Mouse (Mus musculus) liver, embryonic 14.5 days (tissue): ENCODE measurements around the gene Neu3. TPM values are rescaled to one million over a fixed set of nuclear protein-coding genes. Genes with fewer than 3 reads are reported as not detected.
A peak's percentile ranks its signal among the peaks of the same experiment; 100 is the strongest.

Experiments used
- ATAC-seq: fragments of 200-750 bp; cut with Nextera tagmentation; 2 replicates; pipeline ENCODE4 v1.8.0; 2017; ENCODE audit warnings: moderate number of reproducible peaks, mild to moderate bottlenecking, moderate library complexity; ENCODE audit not compliant: insufficient read depth
- DNase-seq, 3 experiments: peaks; one replicate each; pipeline ENCODE4 v3.0.0-alpha.2; 2012 to 2013; ENCODE audit warnings: low read depth in 3 of 3, low spot score in 3 of 3
- H3K27ac ChIP-seq: fragments of 300-500 bp; sonication (generic); 2 replicates; pipeline ENCODE4 v1.5.1; 2014; ENCODE audit warnings: moderate library complexity, mild to moderate bottlenecking, control low read depth, inconsistent platforms
- H3K27me3 ChIP-seq: fragments of 300-500 bp; sonication (generic); 2 replicates; pipeline ENCODE4 v1.6.1; 2014; ENCODE audit warnings: mild to moderate bottlenecking, low read length, moderate library complexity; ENCODE audit not compliant: control insufficient read depth, insufficient read depth
- H3K36me3 ChIP-seq: fragments of 300-500 bp; sonication (generic); replicated peaks from 2 replicates; pipeline ENCODE4 v1.6.1; 2014; ENCODE audit warnings: low read depth; ENCODE audit not compliant: control insufficient read depth, insufficient read depth
- H3K4me1 ChIP-seq, 2 experiments: fragments of 200-500 bp in 1 of 2; fragments of 300-500 bp in 1 of 2; sonication (generic) in 1 of 2; replicated peaks; 2 replicates each; pipeline ENCODE4 v1.6.1; 2012 to 2014; ENCODE audit warnings: antibody characterized with exemption in 1 of 2, inconsistent platforms in 1 of 2, low read length in 1 of 2; ENCODE audit not compliant: control insufficient read depth in 2 of 2, insufficient read depth in 2 of 2
- H3K4me2 ChIP-seq: fragments of 300-500 bp; sonication (generic); 2 replicates; pipeline ENCODE4 v1.6.1; 2014; ENCODE audit warnings: low read depth, mild to moderate bottlenecking, control low read depth, moderate library complexity
- H3K4me3 ChIP-seq, 2 experiments: fragments of 200-500 bp in 1 of 2; fragments of 300-500 bp in 1 of 2; sonication (generic) in 1 of 2; 2 replicates each; pipeline ENCODE4 v1.5.1; 2012 to 2014; ENCODE audit warnings: low read depth in 2 of 2, low read length in 2 of 2, mild to moderate bottlenecking in 2 of 2, control low read depth in 1 of 2, inconsistent platforms in 1 of 2, moderate library complexity in 1 of 2; ENCODE audit not compliant: insufficient read depth in 1 of 2
- H3K9ac ChIP-seq: fragments of 300-500 bp; sonication (generic); replicated peaks from 2 replicates; pipeline ENCODE4 v1.6.1; 2014; ENCODE audit warnings: mild to moderate bottlenecking, control low read depth, moderate library complexity
- H3K9me3 ChIP-seq: fragments of 300-500 bp; sonication (generic); 2 replicates; pipeline ENCODE4 v1.6.1; 2016; ENCODE audit warnings: low read length, mixed read lengths; ENCODE audit not compliant: control insufficient read depth
- CTCF ChIP-seq: IDR thresholded peaks from 2 replicates; pipeline ENCODE4 v1.5.1; 2016; ENCODE audit warnings: antibody characterized with exemption, low read depth, control low read depth
- EP300 ChIP-seq: IDR thresholded peaks from 2 replicates; pipeline ENCODE4 v1.6.1; 2016; ENCODE audit warnings: antibody characterized with exemption, low read depth
- WGBS: fragments of 180-500 bp; shearing (Covaris S2); extraction: QIAGEN DNeasy Blood & Tissue Kit; methylation state at CpG from one replicate; pipeline ENCODE4 v1.1.7; 2014; ENCODE audit not compliant: insufficient replicate concordance; 5-methylcytosine and 5-hydroxymethylcytosine counted together
- polyA plus RNA-seq, 2 experiments: library from polyadenylated mRNA; depleted of rRNA in 1 of 2; stranded (reverse) in 1 of 2; unstranded in 1 of 2; fragments of >200 nt; fragmentation: Nextera tagmentation in 1 of 2; extraction: Ambion mirVana in 1 of 2; gene quantifications; 2 replicates each; pipeline versions ENCODE4 v1.2.1 to v1.2.3; 2012 to 2014

The Neu3 gene
- polyA plus RNA-seq, 2 experiments = 2.9 to 4.1 TPM

DNA sequence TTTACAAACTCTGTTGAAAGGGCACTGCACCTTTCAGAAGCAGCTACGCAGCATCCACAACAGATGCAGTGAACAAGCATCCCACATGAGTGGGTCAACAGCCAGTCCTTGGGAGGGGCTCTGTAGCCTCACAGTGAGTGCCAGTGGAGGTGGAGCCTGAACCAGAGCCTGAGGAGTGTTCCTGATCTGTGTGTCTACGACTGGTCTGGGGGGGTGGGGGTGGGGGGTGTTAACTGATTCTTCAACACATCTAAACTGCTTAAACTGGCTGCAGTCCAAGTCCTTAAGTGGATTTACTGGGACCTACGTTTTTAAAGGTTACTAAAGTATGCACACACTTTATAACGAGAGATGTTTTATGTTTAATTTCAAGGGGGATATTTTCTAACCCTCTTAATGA is 8.6 kb upstream of the Neu3 start:
- H3K9ac ChIP-seq = no peak overlapping the region
- no peak overlapping the region for H3K27ac ChIP-seq
- H3K27me3 ChIP-seq = no peaks in the 10 kb centered on the region
- no peak overlapping the region for H3K4me2 ChIP-seq
- H3K9me3 ChIP-seq = no peaks in the 10 kb centered on the region
- peaks cover 18% of the 10 kb centered on the region for H3K36me3 ChIP-seq
- DNase-seq = no peak
- no peak overlapping the region for H3K4me3 ChIP-seq
- TF ChIP-seq CTCF = no peak
- no peak for TF ChIP-seq EP300
- H3K4me1 ChIP-seq = no peaks in the 10 kb centered on the region
- no peak for ATAC-seq
- 68% methylated on average over 4 of the region's 4 CpGs for WGBS

DNA sequence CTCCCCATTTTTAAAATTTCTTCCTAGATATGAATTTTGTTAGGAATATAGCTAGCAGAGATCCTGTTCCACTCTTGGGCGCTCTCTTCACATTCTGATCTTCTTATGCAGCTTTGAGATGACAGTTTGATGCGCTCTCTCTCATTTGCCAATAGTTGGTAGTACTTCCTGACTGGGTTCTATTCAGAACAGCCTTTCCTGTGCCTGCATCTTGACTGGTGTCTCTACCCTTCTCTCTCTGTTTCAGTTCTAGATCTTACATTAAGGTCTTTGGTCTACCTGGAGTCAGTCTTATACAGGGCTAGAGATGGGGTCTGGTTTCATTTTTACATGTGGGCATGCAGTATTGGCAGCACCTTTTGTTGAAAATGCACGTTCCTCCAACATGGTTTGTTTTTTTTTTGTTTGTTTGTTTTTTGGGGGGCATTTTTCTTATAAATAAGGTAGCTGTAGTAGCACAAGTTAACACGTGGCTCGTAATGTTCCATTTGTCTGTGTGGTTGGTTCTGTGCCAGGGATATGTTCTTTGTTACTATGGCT is 6.2 kb upstream of the Neu3 start:
- Histone ChIP-seq H3K9me3 (no peaks in the 10 kb centered on the region), H3K36me3 (peaks cover 10% of the 10 kb centered on the region), H3K27me3 (no peaks in the 10 kb centered on the region), H3K9ac (no peak overlapping the region), H3K4me1 (no peaks in the 10 kb centered on the region), H3K4me3 (no peak overlapping the region), H3K27ac (no peak overlapping the region), H3K4me2 (no peak overlapping the region)
- DNase-seq = no peak
- no peak for ATAC-seq
- TF ChIP-seq EP300 = no peak
- no peak for TF ChIP-seq CTCF
- 75% methylated on average over 5 of the region's 5 CpGs for WGBS

DNA sequence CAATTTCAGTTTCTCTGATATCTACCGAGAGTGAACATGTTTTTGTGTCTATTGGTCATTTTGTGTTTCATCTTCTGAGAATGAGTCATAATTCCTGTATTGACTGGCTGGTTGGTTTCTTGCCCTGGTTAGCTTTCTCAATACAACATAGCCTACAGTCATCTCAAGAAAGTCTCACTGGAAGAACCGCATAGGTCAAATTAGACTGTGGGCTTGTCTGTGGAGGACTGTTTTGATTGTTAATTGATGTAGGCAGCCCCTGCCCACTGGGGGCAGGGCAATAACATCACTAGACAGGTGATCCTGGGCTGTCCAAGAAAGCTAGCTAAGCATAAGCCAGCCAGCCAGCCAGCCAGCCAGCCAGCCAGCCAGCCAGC is 5.6 kb upstream of the Neu3 start:
- H3K36me3 ChIP-seq = peaks cover 7% of the 10 kb centered on the region
- ATAC-seq (no peak), DNase-seq (no peak)
- H3K27ac ChIP-seq = no peak overlapping the region
- H3K4me3 ChIP-seq = no peak overlapping the region
- H3K9me3 ChIP-seq = no peaks in the 10 kb centered on the region
- H3K9ac ChIP-seq = no peak overlapping the region
- no peaks in the 10 kb centered on the region for H3K27me3 ChIP-seq
- TF ChIP-seq CTCF = no peak
- TF ChIP-seq EP300 = no peak
- H3K4me2 ChIP-seq = no peak overlapping the region
- WGBS = 74% methylated on average over 2 of the region's 2 CpGs
- peaks cover 0 to under 1% of the 10 kb centered on the region in 2 experiments; a peak in 2 of 4 replicates for H3K4me1 ChIP-seq

DNA sequence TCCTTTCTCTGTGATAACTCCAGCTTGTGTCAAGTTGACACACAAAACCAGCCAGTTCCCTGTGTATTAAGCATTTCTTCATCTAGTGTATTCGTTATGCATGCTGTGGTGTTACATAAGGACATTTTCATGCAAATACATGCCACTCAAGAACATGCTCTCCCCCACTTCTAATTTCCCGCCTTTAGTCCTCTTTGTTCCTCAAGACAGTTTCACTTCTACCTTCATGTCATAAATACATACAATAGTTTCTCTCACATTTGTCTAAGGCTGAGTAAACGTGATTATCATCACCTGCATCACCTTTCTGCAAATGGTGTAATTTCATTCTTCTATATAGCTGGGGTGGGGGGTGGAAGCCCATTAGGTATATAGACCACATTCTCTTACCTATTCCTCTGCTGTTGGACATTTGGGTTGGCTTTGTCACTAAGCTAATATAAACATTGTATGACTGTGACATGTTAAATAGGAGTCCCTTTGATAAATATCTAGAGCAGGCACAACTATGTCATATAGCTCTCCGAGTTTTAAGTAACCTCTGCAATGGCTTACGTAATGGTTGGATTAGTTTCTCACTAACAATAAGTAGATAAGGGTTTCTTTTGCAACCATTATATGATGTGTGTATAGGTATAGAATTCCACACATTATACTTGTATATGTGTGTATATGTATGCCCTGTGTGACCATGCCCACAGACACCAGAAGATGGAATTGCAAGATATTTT is 5.1 kb upstream of the Neu3 start:
- H3K27ac ChIP-seq = no peak overlapping the region
- H3K9me3 ChIP-seq = no peaks in the 10 kb centered on the region
- H3K4me3 ChIP-seq = no peak overlapping the region
- peaks cover 3% of the 10 kb centered on the region for H3K36me3 ChIP-seq
- peaks cover 5% of the 10 kb centered on the region in 2 experiments; a peak in 3 of 4 replicates for H3K4me1 ChIP-seq
- H3K4me2 ChIP-seq = no peak overlapping the region
- no peak overlapping the region for H3K9ac ChIP-seq
- no peak for ATAC-seq
- WGBS = 62% methylated on average over 5 of the region's 5 CpGs
- TF ChIP-seq EP300 = no peak
- no peak for TF ChIP-seq CTCF
- no peaks in the 10 kb centered on the region for H3K27me3 ChIP-seq
- DNase-seq = no peak

DNA sequence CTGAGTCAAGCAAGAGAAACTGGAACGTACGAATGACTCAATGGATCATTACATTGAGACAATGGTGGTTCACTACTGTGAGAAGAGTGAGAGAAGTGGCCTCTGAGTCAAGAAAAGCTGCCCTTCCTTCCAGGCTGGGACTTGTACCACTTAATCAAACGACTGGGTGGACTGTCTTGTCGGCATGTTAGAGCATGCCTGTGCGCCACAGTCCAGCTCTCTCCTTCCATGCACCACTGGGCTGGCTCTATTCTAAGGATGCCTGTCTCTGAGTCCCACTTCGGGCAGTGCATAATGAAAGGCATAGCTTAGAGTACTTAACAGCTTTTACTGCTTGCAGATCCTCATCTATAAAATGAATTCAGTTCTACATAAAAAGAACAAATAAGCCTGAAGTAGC is 2.1 kb downstream of the Neu3 start:
- Histone ChIP-seq H3K27me3 (no peaks in the 10 kb centered on the region), H3K36me3 (peaks cover 12% of the 10 kb centered on the region), H3K9me3 (no peaks in the 10 kb centered on the region), H3K9ac (peak overlapping the region; percentile 73), H3K27ac (peak overlapping the region; percentile 95), H3K4me1 (peaks cover 51 to 58% of the 10 kb centered on the region in 2 experiments), H3K4me3 (peak overlapping the region; percentile 61 to 92), H3K4me2 (peak overlapping the region; percentile 91)
- WGBS = 64% methylated on average over 6 of the region's 6 CpGs
- DNase-seq (no peak), ATAC-seq (no peak)
- no peak for TF ChIP-seq EP300
- TF ChIP-seq CTCF = no peak
